Comparison of ENCODE assay signal across 18 mouse cellular contexts in the genomic region with DNA sequence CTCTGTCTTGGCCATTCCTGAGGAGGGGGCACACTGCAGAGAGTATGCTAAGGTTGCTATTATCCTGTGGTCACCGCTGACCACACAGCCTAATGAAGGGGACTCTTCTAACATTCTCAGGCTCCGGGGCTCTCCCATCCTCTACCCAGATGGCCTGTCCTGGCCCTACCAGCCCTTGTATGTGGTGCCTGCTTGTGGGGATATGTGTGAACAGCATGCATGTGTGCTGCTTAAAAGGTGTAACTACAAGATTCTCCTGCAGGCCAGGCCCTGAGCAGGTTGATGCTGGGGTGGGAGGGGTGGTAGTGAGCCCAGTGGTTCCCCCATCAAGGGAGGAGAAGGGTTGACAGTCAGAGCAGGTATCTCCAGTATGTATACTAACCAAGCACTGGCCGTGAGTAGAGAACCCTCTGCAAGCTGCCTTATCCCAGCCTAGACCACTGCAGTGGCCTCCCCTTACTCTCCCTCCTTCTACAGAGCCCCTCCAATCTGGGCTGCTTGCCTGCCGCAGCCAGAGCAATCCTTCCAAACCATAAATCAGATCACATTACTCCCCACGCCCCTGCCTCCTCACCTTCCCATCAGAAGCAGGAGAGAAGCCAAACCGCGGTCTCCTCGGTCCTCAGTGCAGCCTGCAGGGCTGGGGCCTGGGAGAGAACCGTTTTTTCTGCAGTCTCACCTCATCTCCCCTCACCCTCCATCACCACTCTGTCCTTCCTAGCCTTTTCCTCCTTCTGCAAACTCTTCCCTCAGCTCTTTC. TPM values are rescaled to one million over a fixed set of nuclear protein-coding genes. Genes with fewer than 3 reads are reported as not detected.
DNase-seq lines count a peak whose midpoint lies in the region; ATAC-seq and TF ChIP-seq lines count a peak whose summit lies in the region.
"Had no signal": no experiment of that assay in that cellular context is flagged by ENCODE, and none has a peak within 500 bp of the region (broad histone marks: within the 10 kb centered on the region; RNA-seq: fewer than 3 reads in every experiment).

No protein-coding gene starts in this region.

- no peak for TF ChIP-seq POLR2A in limb, embryonic 14.5 days (IDR thresholded peaks at IDR 0.05; ENCODE audit: borderline replicate concordance, extremely low read depth, insufficient read depth, insufficient read length)

- no peak for DNase-seq in hindbrain, embryonic 11.5 days (ENCODE audit: low spot score)
- peak; percentile 1 to 2 for DNase-seq in right cerebral cortex, adult 2 months (ENCODE audit: low spot score in 2 of 2)
- no peak for DNase-seq in right cerebral cortex, adult 18-20 months
- peak; percentile 85 for DNase-seq in limb, embryonic 14.5 days (ENCODE audit: low spot score)
- no peak for DNase-seq in layer of hippocampus, adult 18-20 months (ENCODE audit: low spot score in 2 of 2)
- no peak for DNase-seq in heart, postnatal 4 days
- DNase-seq in midbrain, embryonic 10.5 days (ENCODE audit: low spot score), result no peak
- DNase-seq: cerebellum, postnatal 25 days; heart, adult 11 months; retina, postnatal 1 day; thymus, postnatal 25 days had no signal

- 0 out of 2 replicates have a peak, but pooled peaks cover 15% of the 10 kb centered on the region for H3K27me3 ChIP-seq in hindbrain, embryonic 13.5 days
- peaks cover 2% of the 10 kb centered on the region; the same call in 1 of the 2 replicates for H3K27me3 ChIP-seq in hindbrain, embryonic 11.5 days (ENCODE audit: control insufficient read depth, insufficient read depth, low read length)
- peaks cover 4% of the 10 kb centered on the region; the same call in 1 of the 2 replicates for H3K27me3 ChIP-seq in limb, embryonic 14.5 days (ENCODE audit: control insufficient read depth, insufficient read depth, low read length)
- H3K27me3 ChIP-seq in midbrain, embryonic 10.5 days (ENCODE audit: low read depth, poor library complexity, severe bottlenecking), result peaks cover 64% of the 10 kb centered on the region

- no peak overlapping the region for H3K9ac ChIP-seq in hindbrain, embryonic 13.5 days
- no peak overlapping the region for H3K9ac ChIP-seq in hindbrain, embryonic 11.5 days (ENCODE audit: low read depth, low read length)
- no peak overlapping the region for H3K9ac ChIP-seq in limb, embryonic 14.5 days (ENCODE audit: low read depth, low read length, severe bottlenecking)

- H3K9me3 ChIP-seq in hindbrain, embryonic 13.5 days, result no peaks in the 10 kb centered on the region
- no peaks in the 10 kb centered on the region for H3K9me3 ChIP-seq in hindbrain, embryonic 11.5 days (ENCODE audit: control insufficient read depth, low read length)
- no peaks in the 10 kb centered on the region for H3K9me3 ChIP-seq in limb, embryonic 14.5 days (ENCODE audit: control insufficient read depth, low read length)
- no peaks in the 10 kb centered on the region for H3K9me3 ChIP-seq in midbrain, embryonic 10.5 days (replicated peaks)

- peak overlapping the region; percentile 20; the same call in 1 of the 2 replicates for H3K27ac ChIP-seq in hindbrain, embryonic 13.5 days
- H3K27ac ChIP-seq in hindbrain, embryonic 11.5 days (ENCODE audit: low read depth, low read length), result no peak overlapping the region
- peak overlapping the region; percentile 71 for H3K27ac ChIP-seq in limb, embryonic 14.5 days (replicated peaks; ENCODE audit: low read depth, low read length)
- no peak overlapping the region for H3K27ac ChIP-seq in midbrain, embryonic 10.5 days (replicated peaks)

- ATAC-seq in hindbrain, embryonic 13.5 days (ENCODE audit: low FRiP score), result no peak
- no peak for ATAC-seq in hindbrain, embryonic 11.5 days (ENCODE audit: low FRiP score)
- ATAC-seq in limb, embryonic 14.5 days (ENCODE audit: low FRiP score, low read depth), result no peak
- ATAC-seq: forebrain, embryonic 16.5 days had no signal

- WGBS in hindbrain, embryonic 13.5 days, result 53% methylated on average over 9 of the region's 9 CpGs
- WGBS in hindbrain, embryonic 11.5 days, result 50% methylated on average over 9 of the region's 9 CpGs
- 14% methylated on average over 9 of the region's 9 CpGs for WGBS in limb, embryonic 14.5 days
- 53% methylated on average over 9 of the region's 9 CpGs for WGBS in midbrain, embryonic 10.5 days

- H3K36me3 ChIP-seq in hindbrain, embryonic 13.5 days, result peaks cover under 1% of the 10 kb centered on the region; the same call in 1 of the 2 replicates
- H3K36me3 ChIP-seq in hindbrain, embryonic 11.5 days (ENCODE audit: control insufficient read depth, insufficient read depth, low read length), result no peaks in the 10 kb centered on the region
- no peaks in the 10 kb centered on the region for H3K36me3 ChIP-seq in limb, embryonic 14.5 days (ENCODE audit: control insufficient read depth, insufficient read depth, low read length)
- no peaks in the 10 kb centered on the region for H3K36me3 ChIP-seq in midbrain, embryonic 10.5 days

- no peak overlapping the region for H3K4me3 ChIP-seq in hindbrain, embryonic 13.5 days
- H3K4me3 ChIP-seq in hindbrain, embryonic 11.5 days (ENCODE audit: low read depth, low read length), result no peak overlapping the region
- no peak overlapping the region for H3K4me3 ChIP-seq in limb, embryonic 14.5 days (replicated peaks; ENCODE audit: low read length)
- H3K4me3 ChIP-seq in midbrain, embryonic 10.5 days, result no peak overlapping the region

- H3K4me2 ChIP-seq in hindbrain, embryonic 13.5 days, result no peak overlapping the region
- H3K4me2 ChIP-seq in hindbrain, embryonic 11.5 days (replicated peaks; ENCODE audit: low read depth, low read length), result no peak overlapping the region
- peak overlapping the region; percentile 3; the same call in 1 of the 2 replicates for H3K4me2 ChIP-seq in limb, embryonic 14.5 days (replicated peaks; ENCODE audit: low read depth, low read length, severe bottlenecking)

- H3K4me1 ChIP-seq in hindbrain, embryonic 13.5 days (replicated peaks), result peaks cover 43% of the 10 kb centered on the region
- peaks cover 10% of the 10 kb centered on the region for H3K4me1 ChIP-seq in hindbrain, embryonic 11.5 days (replicated peaks; ENCODE audit: control insufficient read depth, insufficient read depth, low read length)
- peaks cover 47% of the 10 kb centered on the region for H3K4me1 ChIP-seq in limb, embryonic 14.5 days (ENCODE audit: control insufficient read depth, insufficient read depth, low read length)
- peaks cover 61% of the 10 kb centered on the region for H3K4me1 ChIP-seq in midbrain, embryonic 10.5 days

RNA-seq across cellular contexts. Expression of a gene that starts 0.7 kb away (rescaled TPM):
- polyA plus RNA-seq in hindbrain, embryonic 13.5 days (2015; fragmentation: Nextera tagmentation; extraction: Ambion mirVana), result 3.4 and 3.9 TPM in 2 replicates
- 2.7 TPM in 2 replicates for polyA plus RNA-seq in hindbrain, embryonic 11.5 days (2014; fragmentation: Nextera tagmentation; extraction: Ambion mirVana)
- polyA plus RNA-seq in limb, embryonic 14.5 days (2012; rRNA removed), result 21.2 and 22.8 TPM in 2 replicates
- 12.4 and 15.5 TPM in 2 replicates for polyA plus RNA-seq in limb, embryonic 14.5 days (2014; fragmentation: Nextera tagmentation; extraction: Ambion mirVana)
- 1 to 10 TPM; 3.3 to 3.6 TPM for total RNA-seq in layer of hippocampus, adult 18-20 months (2021)
- total RNA-seq in heart, postnatal 4 days (2021), result under 1 TPM; 0.71 to 0.92 TPM
- 2.2 and 2.4 TPM in 2 replicates for polyA plus RNA-seq in midbrain, embryonic 10.5 days (2016; fragmentation: Nextera tagmentation; extraction: Ambion mirVana)

RNA-seq across cellular contexts. Expression of a gene that starts 2.6 kb away (rescaled TPM):
- 31.7 and 32.6 TPM in 2 replicates for polyA plus RNA-seq in hindbrain, embryonic 13.5 days (2015; fragmentation: Nextera tagmentation; extraction: Ambion mirVana)
- 5.1 and 6.9 TPM in 2 replicates for polyA plus RNA-seq in hindbrain, embryonic 11.5 days (2014; fragmentation: Nextera tagmentation; extraction: Ambion mirVana)
- 13.6 and 18.2 TPM in 2 replicates for polyA plus RNA-seq in limb, embryonic 14.5 days (2012; rRNA removed)
- polyA plus RNA-seq in limb, embryonic 14.5 days (2014; fragmentation: Nextera tagmentation; extraction: Ambion mirVana), result 4.0 and 4.3 TPM in 2 replicates
- 100 to 1,000 TPM; 626 to 653 TPM for total RNA-seq in layer of hippocampus, adult 18-20 months (2021)
- total RNA-seq in heart, postnatal 4 days (2021), result 1 to 10 TPM; 3.5 to 4.6 TPM
- polyA plus RNA-seq in midbrain, embryonic 10.5 days (2016; fragmentation: Nextera tagmentation; extraction: Ambion mirVana), result 1.5 and 2.6 TPM in 2 replicates
- total RNA-seq: hematopoietic stem cell, adult 5-6 weeks had no signal

RNA-seq across cellular contexts. Expression of a gene that starts 46.2 kb away (rescaled TPM):
- polyA plus RNA-seq in hindbrain, embryonic 13.5 days (2015; fragmentation: Nextera tagmentation; extraction: Ambion mirVana), result not detected in 2 replicates
- polyA plus RNA-seq in hindbrain, embryonic 11.5 days (2014; fragmentation: Nextera tagmentation; extraction: Ambion mirVana), result not detected in 2 replicates
- not detected in 2 replicates for polyA plus RNA-seq in limb, embryonic 14.5 days (2012; rRNA removed)
- not detected in 2 replicates for polyA plus RNA-seq in limb, embryonic 14.5 days (2014; fragmentation: Nextera tagmentation; extraction: Ambion mirVana)
- total RNA-seq in layer of hippocampus, adult 18-20 months (2021), result not detected
- not detected for total RNA-seq in heart, postnatal 4 days (2021)
- polyA plus RNA-seq in midbrain, embryonic 10.5 days (2016; fragmentation: Nextera tagmentation; extraction: Ambion mirVana), result not detected in 2 replicates
- total RNA-seq: CH12.LX; hematopoietic stem cell, adult 5-6 weeks; left cerebral cortex, postnatal 14 days; monocyte, adult 5-6 weeks had no signal
- polyA plus RNA-seq: forebrain, embryonic 16.5 days; large intestine, adult 2 months had no signal

RNA-seq across cellular contexts. Expression of a gene that starts 50.3 kb away (rescaled TPM):
- polyA plus RNA-seq in hindbrain, embryonic 13.5 days (2015; fragmentation: Nextera tagmentation; extraction: Ambion mirVana), result 0.10 TPM in 1 of 2 replicates, not detected in the other
- polyA plus RNA-seq in hindbrain, embryonic 11.5 days (2014; fragmentation: Nextera tagmentation; extraction: Ambion mirVana), result not detected in 2 replicates
- polyA plus RNA-seq in limb, embryonic 14.5 days (2012; rRNA removed), result 0.09 and 0.25 TPM in 2 replicates
- 0.11 and 0.25 TPM in 2 replicates for polyA plus RNA-seq in limb, embryonic 14.5 days (2014; fragmentation: Nextera tagmentation; extraction: Ambion mirVana)
- total RNA-seq in layer of hippocampus, adult 18-20 months (2021), result not detected
- not detected for total RNA-seq in heart, postnatal 4 days (2021)
- polyA plus RNA-seq in midbrain, embryonic 10.5 days (2016; fragmentation: Nextera tagmentation; extraction: Ambion mirVana), result 0.17 TPM in 1 of 2 replicates, not detected in the other
- total RNA-seq: CH12.LX; left cerebral cortex, postnatal 14 days; monocyte, adult 5-6 weeks had no signal
- polyA plus RNA-seq: forebrain, embryonic 16.5 days; large intestine, adult 2 months had no signal

Comparison
In these comparisons a context has a peak if more than half of its experiments do, and no peak if none do; other contexts are left out.
1. H3K27ac ChIP-seq: peak in hindbrain, embryonic 13.5 days (single experiment) and limb, embryonic 14.5 days (single experiment); none in hindbrain, embryonic 11.5 days (single experiment) and midbrain, embryonic 10.5 days (single experiment).
2. DNase-seq: peak in right cerebral cortex, adult 2 months (2 of 2) and limb, embryonic 14.5 days (single experiment); none in hindbrain, embryonic 11.5 days (single experiment), right cerebral cortex, adult 18-20 months (single experiment), layer of hippocampus, adult 18-20 months (0 of 2), heart, postnatal 4 days (single experiment) and midbrain, embryonic 10.5 days (single experiment).